Mouse (Mus musculus) spleen, postnatal 14 days (tissue): ENCODE data around the gene Dcaf5.

Experiments used
- DNase-seq, 2 experiments: peaks; one replicate each; pipeline ENCODE4 v3.0.0; 2021 to 2022; ENCODE audit warnings: low spot score in 2 of 2

Gene Dcaf5

GRCm38 (mm10) chr12:80340936-80341335 is 95.5 kb downstream of the Dcaf5 start:
- no peak for DNase-seq

DNA sequence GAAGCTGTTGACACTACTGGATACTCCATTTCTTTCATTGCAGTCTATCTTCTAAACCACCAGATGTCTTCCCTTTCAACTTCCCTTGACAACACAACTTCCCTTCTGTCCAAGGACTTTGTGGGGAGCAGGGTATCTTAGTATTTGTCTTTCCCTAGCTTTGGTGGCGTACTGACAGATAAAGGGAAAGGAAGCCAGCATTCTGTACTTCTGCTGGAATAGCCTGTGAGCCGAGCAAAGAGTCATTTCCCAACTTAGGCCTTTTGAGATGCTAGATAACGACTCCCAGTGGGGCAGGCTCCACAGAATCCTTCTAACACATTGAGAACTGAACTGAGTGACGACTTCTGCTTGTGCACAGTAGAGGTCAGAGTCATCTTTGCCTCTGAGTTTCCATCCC is 102.2 kb downstream of the Dcaf5 start:
- DNase-seq, result no peak

DNA sequence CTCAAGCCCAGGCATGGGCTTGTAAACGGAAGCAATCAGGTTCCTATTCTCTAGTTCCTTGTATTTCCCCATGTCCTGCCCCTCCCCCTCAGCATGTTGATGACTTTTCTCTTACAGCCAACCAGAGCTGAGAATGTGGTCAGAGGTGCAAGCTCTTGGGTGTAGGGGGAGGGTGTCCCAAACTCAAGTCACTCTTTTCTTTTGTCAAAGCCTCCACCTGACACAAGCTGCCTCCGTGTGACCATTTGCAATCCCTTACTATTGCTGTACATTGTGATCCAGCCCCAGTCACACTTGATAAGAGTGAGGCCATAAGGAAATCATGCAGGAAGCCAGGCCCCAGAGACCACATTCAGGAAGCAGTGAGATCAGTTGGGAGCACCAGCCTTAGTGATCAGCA is 104.8 kb downstream of the Dcaf5 start:
- peak in 1 of 2 experiments; percentile 11 for DNase-seq

DNA sequence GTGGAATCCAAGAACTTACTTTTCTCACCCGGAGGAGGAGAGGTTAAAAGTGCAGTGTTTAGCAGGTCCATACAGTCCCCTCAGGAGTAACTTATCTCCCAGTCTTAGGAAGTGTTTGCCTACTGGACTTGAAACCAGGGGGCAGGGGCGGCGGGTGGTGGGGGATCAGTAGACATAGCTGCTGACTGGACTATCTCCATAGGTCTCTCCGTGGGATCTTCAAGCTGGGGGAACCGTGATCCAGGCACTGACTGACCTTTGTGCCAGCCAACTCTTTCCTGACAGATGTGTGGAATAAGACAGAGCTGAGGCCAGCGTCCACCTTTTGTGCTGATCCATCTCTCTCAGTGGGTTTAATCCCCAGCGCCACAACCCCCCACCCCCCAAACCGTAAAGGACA is 105.6 kb downstream of the Dcaf5 start:
- no peak for DNase-seq

GRCm38 (mm10) chr12:80329641-80330040 is 106.8 kb downstream of the Dcaf5 start:
- no peak for DNase-seq

GRCm38 (mm10) chr12:80326047-80326446 is 110.4 kb downstream of the Dcaf5 start:
- no peak for DNase-seq

DNA sequence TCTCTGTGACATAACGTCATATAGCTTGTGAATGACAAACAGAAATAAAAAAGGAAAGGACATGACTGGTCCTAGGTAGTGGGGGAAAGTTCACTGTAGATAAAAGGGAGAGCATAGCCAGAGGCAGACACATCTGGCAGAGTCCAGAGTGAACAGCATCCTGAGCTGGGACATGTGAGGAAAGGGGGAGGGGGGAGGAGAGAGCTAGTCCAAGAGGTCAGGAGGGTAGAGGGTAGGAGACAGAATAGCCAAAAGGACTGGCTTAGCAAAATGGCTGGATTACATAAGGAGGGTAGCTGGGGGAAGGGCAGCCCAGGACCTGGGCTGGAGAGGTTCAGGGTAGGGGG is 111.6 kb downstream of the Dcaf5 start:
- no peak for DNase-seq

DNA sequence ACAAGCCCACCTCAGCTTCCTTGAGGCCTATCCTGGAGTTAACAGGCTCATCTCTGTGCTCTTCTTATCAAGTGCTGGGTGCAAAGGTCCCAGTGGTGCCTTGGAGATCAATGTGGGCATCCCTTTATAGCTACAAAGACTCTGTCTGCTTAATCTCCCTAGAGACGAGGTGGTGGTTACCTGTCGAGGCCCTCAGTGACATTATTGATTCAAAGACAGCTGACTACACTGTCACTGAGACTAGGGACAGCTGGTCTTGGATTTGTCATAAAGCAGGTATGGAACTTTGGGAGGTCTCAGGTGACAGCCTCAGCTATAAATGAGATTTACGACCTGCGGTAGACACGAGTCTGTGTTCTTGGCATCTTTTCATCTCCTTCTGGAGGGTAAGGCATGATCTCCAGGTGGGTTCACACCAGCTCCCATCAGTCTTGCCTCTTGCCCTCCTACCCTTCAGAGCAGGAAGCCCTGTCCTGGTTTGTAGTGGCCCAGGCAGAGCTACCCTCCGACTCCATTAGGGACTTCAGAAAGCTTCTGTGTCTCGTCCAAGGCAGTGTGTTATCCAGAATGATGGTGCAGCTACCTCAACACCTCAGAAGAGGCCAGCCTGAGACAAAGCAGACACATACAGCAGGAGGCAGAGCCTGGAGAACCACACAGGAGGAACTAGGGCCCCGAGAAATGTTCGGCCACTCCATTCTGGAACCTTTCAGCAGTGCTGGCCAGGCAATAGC is 112.2 kb downstream of the Dcaf5 start:
- DNase-seq, result no peak

- DNase-seq, result no peak
Observed at GRCm38 (mm10) chr12:80323371-80324050, 112.9 kb downstream of the Dcaf5 start.

- DNase-seq, result no peak
Observed at GRCm38 (mm10) chr12:80322494-80322893, 113.9 kb downstream of the Dcaf5 start.

GRCm38 (mm10) chr12:80319062-80319461 is 117.3 kb downstream of the Dcaf5 start:
- no peak for DNase-seq

- DNase-seq, result no peak
Observed at GRCm38 (mm10) chr12:80315321-80315720, 121.1 kb downstream of the Dcaf5 start.

DNA sequence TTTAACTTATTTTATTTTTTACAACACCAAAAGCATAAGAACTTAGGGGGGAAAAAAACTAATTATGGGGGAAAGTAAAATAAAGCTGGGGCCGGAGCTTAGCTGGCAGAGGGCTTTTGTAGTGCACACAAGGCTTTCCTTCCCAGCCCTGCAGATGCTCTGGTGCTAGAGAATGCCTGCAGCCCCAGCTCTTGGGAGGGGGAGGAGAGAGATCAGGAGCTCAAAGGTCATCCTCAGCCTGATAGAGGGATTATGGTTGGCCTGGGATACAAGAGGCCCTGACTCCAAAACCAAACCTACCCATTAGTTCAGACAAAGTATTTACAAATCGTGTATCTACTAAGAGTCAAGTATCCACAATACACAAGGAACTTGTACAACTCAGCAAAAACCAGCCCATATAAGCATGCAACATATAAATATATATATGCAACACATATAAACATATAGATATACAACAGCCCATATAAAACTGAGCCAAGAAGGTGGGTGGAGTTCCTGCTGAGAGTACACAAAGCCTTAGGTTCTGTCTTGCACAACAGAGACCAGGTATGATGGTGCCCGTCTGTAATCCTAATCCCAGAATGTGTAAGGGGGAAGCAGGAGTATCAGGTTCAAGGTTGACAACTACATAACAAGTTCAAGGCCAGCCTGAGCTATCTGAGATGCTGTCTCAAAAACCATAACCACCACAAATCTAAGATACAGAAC is 124.3 kb downstream of the Dcaf5 start:
- DNase-seq, result no peak

- no peak for DNase-seq
Observed at GRCm38 (mm10) chr12:80307556-80307955, 128.8 kb downstream of the Dcaf5 start.

DNA sequence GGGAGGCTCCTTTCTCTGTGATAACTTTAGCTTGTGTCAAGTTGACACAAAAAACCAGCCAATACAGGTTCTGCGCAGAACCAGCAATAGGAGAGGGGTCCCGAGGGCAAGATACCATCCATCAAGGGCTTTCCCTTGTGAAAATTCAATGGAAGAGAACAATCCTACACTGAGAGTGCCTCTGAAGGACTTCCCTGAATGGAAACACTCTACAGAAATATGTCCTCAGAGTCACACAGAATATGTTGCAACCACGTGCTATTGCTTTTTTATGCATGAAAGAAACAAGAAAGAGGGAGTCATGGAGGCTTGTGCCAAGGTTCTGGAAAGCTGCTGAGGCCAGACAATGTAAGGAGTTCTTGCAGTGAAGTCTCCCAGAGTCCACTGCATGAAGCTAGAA is 131.9 kb downstream of the Dcaf5 start:
- DNase-seq, result no peak

DNA sequence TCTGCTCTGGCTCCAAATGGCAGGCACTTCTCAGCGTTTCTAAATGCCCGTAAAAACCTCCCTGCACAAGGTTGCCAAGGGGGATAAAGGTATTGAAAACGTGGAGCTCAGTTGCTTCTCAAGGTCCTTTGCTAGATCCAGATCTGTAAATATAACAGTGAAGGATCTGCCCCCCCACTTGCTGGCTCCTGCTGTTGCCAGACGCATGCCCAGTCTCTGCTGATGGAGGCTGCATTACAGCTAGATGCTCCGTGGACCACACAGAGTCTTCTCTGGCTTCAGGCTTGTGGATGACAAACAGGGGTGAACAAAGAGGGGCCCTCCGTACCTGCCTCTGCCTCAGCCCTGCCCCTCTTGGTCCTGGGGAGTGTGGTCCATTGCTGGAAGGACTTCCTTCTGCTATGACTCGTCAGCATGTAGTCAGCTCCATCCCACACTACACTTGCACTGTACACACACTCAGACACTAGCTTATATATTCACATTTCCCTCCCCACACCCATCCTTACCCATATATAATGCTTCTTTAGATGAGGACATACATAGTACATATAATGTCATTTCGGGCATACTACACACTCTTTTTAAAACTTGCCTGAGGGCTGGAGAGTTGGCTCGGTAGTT is 135.5 kb downstream of the Dcaf5 start:
- no peak for DNase-seq

GRCm38 (mm10) chr12:80298714-80299113 is 137.7 kb downstream of the Dcaf5 start:
- no peak for DNase-seq

- no peak for DNase-seq
Observed at GRCm38 (mm10) chr12:80291895-80292435, 144.4 kb downstream of the Dcaf5 start.

GRCm38 (mm10) chr12:80290964-80291363 is 145.4 kb downstream of the Dcaf5 start:
- no peak for DNase-seq

DNA sequence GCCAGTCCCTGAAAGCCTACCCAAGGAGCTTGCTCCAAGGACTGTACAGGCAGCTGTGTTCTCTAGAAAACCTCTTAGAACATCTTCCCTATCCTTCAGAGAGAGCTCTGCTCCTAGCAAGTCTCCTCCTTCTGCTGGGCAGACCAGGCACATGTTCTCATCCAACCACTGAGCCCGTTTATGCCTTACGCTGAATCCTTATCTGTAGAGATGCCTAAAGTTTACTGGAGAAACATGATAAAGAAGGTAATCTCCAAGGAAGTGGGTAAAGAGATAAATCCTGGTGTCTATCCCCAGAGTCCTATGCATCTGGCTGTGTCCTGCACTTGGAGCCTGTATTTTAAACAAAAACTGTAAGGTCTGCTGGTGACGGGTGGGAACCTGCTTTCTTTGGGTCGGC is 145.9 kb downstream of the Dcaf5 start:
- DNase-seq, result no peak

GRCm38 (mm10) chr12:80289722-80290121 is 146.7 kb downstream of the Dcaf5 start:
- DNase-seq, result no peak

GRCm38 (mm10) chr12:80285890-80286289 is 150.5 kb downstream of the Dcaf5 start:
- no peak for DNase-seq
